Mouse (Mus musculus): ENCODE results near the gene Tmem212. TPM values are rescaled to one million over a fixed set of nuclear protein-coding genes. Genes with fewer than 3 reads are reported as not detected.

Gene Tmem212
- not detected for total RNA-seq (2023)

GRCm38 (mm10) chr3:27896318-27896892, at the start of gene Tmem212:
Gene Tmem212, minus strand, starts transcription at chr3:27896368.

GRCm38 (mm10) chr3:27938381-27939323, 42.5 kb upstream of the Tmem212 start, which contains the start of gene Pld1:
Gene Pld1, plus strand, starts transcription at chr3:27938695.

Other genes starting within 250 kb of the Tmem212 start
- 1 to 10 TPM; 2.7 to 3.6 TPM for gene Fndc3b, start 185.1 kb downstream of the Tmem212 start, total RNA-seq (2023)
- under 1 TPM in 1 of 2 experiments, not detected in 1; 0.58 TPM for gene Pld1, start 42.3 kb upstream of the Tmem212 start, total RNA-seq (2023)